Mouse (Mus musculus): ENCODE results near the gene Acadl. TPM values are rescaled to one million over a fixed set of nuclear protein-coding genes. Genes with fewer than 3 reads are reported as not detected.

The Acadl gene
- polyA plus RNA-seq, 1 experiment, result 80.5 TPM

GRCm38 (mm10) chr1:66880217-66880616 is 17.1 kb upstream of the Acadl start:
- TF ChIP-seq POLR2A (IDR thresholded peaks at IDR 0.05; ENCODE audit: low read depth, low read length) (no peak), CTCF (IDR thresholded peaks at IDR 0.05; ENCODE audit: borderline replicate concordance, insufficient read depth, low read length) (no peak)
- Histone ChIP-seq H3K4me1 (ENCODE audit: control insufficient read depth, insufficient read depth, low read length) (no peaks in the 10 kb centered on the region), H3K27ac (ENCODE audit: insufficient read depth, low read length) (no peak overlapping the region), H3K4me3 (ENCODE audit: insufficient read depth, low read length) (no peak overlapping the region)

- H3K4me1 ChIP-seq (ENCODE audit: control insufficient read depth, insufficient read depth, low read length), result no peaks in the 10 kb centered on the region
- H3K27ac ChIP-seq (ENCODE audit: insufficient read depth, low read length), result no peak overlapping the region
- TF ChIP-seq CTCF (IDR thresholded peaks at IDR 0.05; ENCODE audit: borderline replicate concordance, insufficient read depth, low read length) (no peak), POLR2A (IDR thresholded peaks at IDR 0.05; ENCODE audit: low read depth, low read length) (no peak)
- H3K4me3 ChIP-seq (ENCODE audit: insufficient read depth, low read length), result no peak overlapping the region
These were observed 11.7 kb upstream of the Acadl start for GRCm38 (mm10) chr1:66874740-66875139.

GRCm38 (mm10) chr1:66871591-66871990 is 8.5 kb upstream of the Acadl start:
- TF ChIP-seq CTCF (IDR thresholded peaks at IDR 0.05; ENCODE audit: borderline replicate concordance, insufficient read depth, low read length), result no peak
- TF ChIP-seq POLR2A (IDR thresholded peaks at IDR 0.05; ENCODE audit: low read depth, low read length), result no peak
- Histone ChIP-seq H3K4me1 (ENCODE audit: control insufficient read depth, insufficient read depth, low read length) (no peaks in the 10 kb centered on the region), H3K27ac (ENCODE audit: insufficient read depth, low read length) (no peak overlapping the region), H3K4me3 (ENCODE audit: insufficient read depth, low read length) (no peak overlapping the region)

- no peak for TF ChIP-seq POLR2A (IDR thresholded peaks at IDR 0.05; ENCODE audit: low read depth, low read length)
- no peak for TF ChIP-seq CTCF (IDR thresholded peaks at IDR 0.05; ENCODE audit: borderline replicate concordance, insufficient read depth, low read length)
- Histone ChIP-seq H3K27ac (ENCODE audit: insufficient read depth, low read length) (no peak overlapping the region), H3K4me3 (ENCODE audit: insufficient read depth, low read length) (no peak overlapping the region), H3K4me1 (ENCODE audit: control insufficient read depth, insufficient read depth, low read length) (0 out of 2 replicates have a peak, but pooled peaks cover 3% of the 10 kb centered on the region)
These were observed 2.6 kb upstream of the Acadl start for GRCm38 (mm10) chr1:66865633-66866032.

- 0 out of 2 replicates have a peak, but pooled peaks cover 3% of the 10 kb centered on the region for H3K4me1 ChIP-seq (ENCODE audit: control insufficient read depth, insufficient read depth, low read length)
- H3K4me3 ChIP-seq (ENCODE audit: insufficient read depth, low read length), result no peak overlapping the region
- no peak overlapping the region for H3K27ac ChIP-seq (ENCODE audit: insufficient read depth, low read length)
- TF ChIP-seq POLR2A (IDR thresholded peaks at IDR 0.05; ENCODE audit: low read depth, low read length), result no peak
- no peak for TF ChIP-seq CTCF (IDR thresholded peaks at IDR 0.05; ENCODE audit: borderline replicate concordance, insufficient read depth, low read length)
These were observed 841 bp upstream of the Acadl start for GRCm38 (mm10) chr1:66863741-66864495.

- H3K27ac ChIP-seq (ENCODE audit: insufficient read depth, low read length), result no peak overlapping the region; the same call in 1 of the 2 replicates
- no peak for TF ChIP-seq CTCF (IDR thresholded peaks at IDR 0.05; ENCODE audit: borderline replicate concordance, insufficient read depth, low read length)
- no peak for TF ChIP-seq POLR2A (IDR thresholded peaks at IDR 0.05; ENCODE audit: low read depth, low read length)
- 0 out of 2 replicates have a peak, but pooled peaks cover 3% of the 10 kb centered on the region for H3K4me1 ChIP-seq (ENCODE audit: control insufficient read depth, insufficient read depth, low read length)
- H3K4me3 ChIP-seq (ENCODE audit: insufficient read depth, low read length), result peak overlapping the region; percentile 76
These were observed 1.1 kb downstream of the Acadl start for GRCm38 (mm10) chr1:66861764-66862672.

GRCm38 (mm10) chr1:66847506-66847905 is 15.6 kb downstream of the Acadl start:
- TF ChIP-seq CTCF (IDR thresholded peaks at IDR 0.05; ENCODE audit: borderline replicate concordance, insufficient read depth, low read length) (no peak), POLR2A (IDR thresholded peaks at IDR 0.05; ENCODE audit: low read depth, low read length) (no peak)
- no peak overlapping the region for H3K27ac ChIP-seq (ENCODE audit: insufficient read depth, low read length)
- peaks cover 11% of the 10 kb centered on the region for H3K4me1 ChIP-seq (ENCODE audit: control insufficient read depth, insufficient read depth, low read length)
- H3K4me3 ChIP-seq (ENCODE audit: insufficient read depth, low read length), result no peak overlapping the region

GRCm38 (mm10) chr1:66845690-66846318 is 17.3 kb downstream of the Acadl start:
- Histone ChIP-seq H3K27ac (ENCODE audit: insufficient read depth, low read length) (no peak overlapping the region), H3K4me3 (ENCODE audit: insufficient read depth, low read length) (no peak overlapping the region), H3K4me1 (ENCODE audit: control insufficient read depth, insufficient read depth, low read length) (peaks cover 11% of the 10 kb centered on the region)
- TF ChIP-seq POLR2A (IDR thresholded peaks at IDR 0.05; ENCODE audit: low read depth, low read length) (no peak), CTCF (IDR thresholded peaks at IDR 0.05; ENCODE audit: borderline replicate concordance, insufficient read depth, low read length) (no peak)

- TF ChIP-seq CTCF (IDR thresholded peaks at IDR 0.05; ENCODE audit: borderline replicate concordance, insufficient read depth, low read length) (no peak), POLR2A (IDR thresholded peaks at IDR 0.05; ENCODE audit: low read depth, low read length) (no peak)
- Histone ChIP-seq H3K27ac (ENCODE audit: insufficient read depth, low read length) (no peak overlapping the region), H3K4me3 (ENCODE audit: insufficient read depth, low read length) (no peak overlapping the region), H3K4me1 (ENCODE audit: control insufficient read depth, insufficient read depth, low read length) (peaks cover 13% of the 10 kb centered on the region)
These were observed 21.1 kb downstream of the Acadl start for GRCm38 (mm10) chr1:66841938-66842337.

Measured in embryonic fibroblast, embryonic 13.5 days (primary cell).